Mouse (Mus musculus): ENCODE results near the gene Nrcam.

The Nrcam gene

GRCm38 (mm10) chr12:44345251-44345650 lies 16.6 kb downstream of the Nrcam start:
- CTCF ChIA-PET: no interaction called here
- POLR2A ChIA-PET: interaction anchor here in 1 of 4 experiments (0.5 kb wide), 1 partner anchor 56 kb away, joined by 3 read pairs; no protein-coding TSS in a partner anchor

DNA sequence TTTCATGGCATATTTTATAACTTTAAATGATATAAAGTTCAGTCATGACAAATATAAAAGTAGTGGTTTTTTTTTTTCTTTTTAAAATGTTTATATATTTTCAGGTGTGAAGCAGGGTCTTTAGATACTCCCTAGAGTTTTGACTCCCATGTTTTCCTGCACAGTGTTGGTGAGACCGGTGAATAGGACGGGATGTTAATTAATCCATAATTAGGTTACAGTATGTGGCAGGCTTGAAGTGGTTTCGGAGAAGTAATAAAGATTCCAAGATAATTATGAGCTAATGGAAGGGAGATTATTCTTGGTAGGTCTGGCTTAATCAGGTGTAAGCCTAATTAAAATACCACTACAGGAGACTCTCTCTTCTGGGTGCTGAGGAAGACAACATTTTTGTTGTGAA lies 17.5 kb downstream of the Nrcam start:
- POLR2A ChIA-PET: no interaction called here
- CTCF ChIA-PET: interaction anchor here in 1 of 4 experiments (0.6 kb wide), 1 partner anchor 12 kb away, joined by 9 read pairs; no protein-coding TSS in a partner anchor

DNA sequence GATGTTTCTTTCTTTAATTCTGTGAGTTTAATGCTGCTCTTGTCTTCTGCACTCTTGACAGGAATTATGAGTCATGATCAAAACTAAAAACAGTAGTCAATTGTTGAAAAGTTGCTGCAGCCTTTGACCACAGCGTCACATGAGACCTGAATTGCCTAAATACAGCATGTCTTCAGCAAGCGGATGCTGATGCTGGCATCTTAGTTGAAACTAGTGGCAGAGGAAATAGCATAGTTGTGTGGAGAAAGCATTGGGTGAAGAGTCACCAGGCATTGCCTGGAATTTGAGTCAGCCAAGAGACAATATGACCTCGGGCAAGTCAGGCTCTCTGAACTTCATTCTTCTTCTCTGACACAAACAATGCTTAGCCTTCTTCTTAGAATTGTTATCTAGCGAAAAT lies 26.4 kb downstream of the Nrcam start:
- CTCF ChIA-PET: no interaction called here
- POLR2A ChIA-PET: no interaction called here

DNA sequence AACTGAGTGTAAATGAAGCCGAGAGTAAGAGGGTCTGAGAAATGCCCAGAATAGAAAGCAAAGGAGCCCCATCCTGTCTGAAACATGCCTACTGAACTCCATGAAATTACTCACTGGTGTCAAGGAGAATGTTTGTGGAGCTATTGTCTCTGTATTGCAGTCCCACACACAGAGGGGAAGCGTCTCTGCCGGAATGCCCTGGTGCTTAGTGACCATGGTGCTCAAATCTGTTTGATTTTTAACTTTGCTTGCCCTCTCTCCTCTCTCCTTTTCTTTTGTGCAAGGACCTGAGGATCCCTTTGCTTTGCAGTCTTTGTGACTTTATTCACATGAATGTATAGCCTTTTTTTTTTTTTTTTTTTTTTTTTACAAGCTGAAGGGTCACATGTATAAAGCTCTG lies 28.8 kb downstream of the Nrcam start:
- POLR2A ChIA-PET: interaction anchor here in 1 of 4 experiments (0.6 kb wide), 1 partner anchor 48 kb away, joined by 3 read pairs; no protein-coding TSS in a partner anchor

DNA sequence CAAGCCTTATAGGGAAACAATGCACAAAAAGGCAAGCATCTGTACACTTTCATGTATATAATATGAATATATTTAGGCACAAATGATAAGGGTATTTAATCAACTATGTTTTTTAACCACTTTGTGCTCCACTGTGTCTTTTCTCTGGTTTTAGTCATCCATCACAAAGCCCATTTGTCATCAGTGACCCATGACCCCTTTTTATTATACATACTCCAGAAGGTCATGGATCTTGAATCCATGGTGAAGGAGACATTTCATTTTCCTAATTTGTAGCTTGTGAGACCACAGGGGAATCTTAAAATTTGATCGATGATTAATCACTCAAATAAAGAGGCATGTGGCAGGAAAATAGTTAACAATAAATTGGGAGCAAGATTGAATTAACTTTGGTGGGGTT lies 29.2 kb downstream of the Nrcam start:
- ChIA-PET POLR2A (interaction anchor here in 1 of 4 experiments (0.6 kb wide), 1 partner anchor 48 kb away, joined by 3 read pairs; no protein-coding TSS in a partner anchor), CTCF (interaction anchor here in 1 of 4 experiments (0.6 kb wide), 1 partner anchor 11 kb away, joined by 9 read pairs; no protein-coding TSS in a partner anchor)

More for the DNA sequence above, 28.8 kb downstream of the Nrcam start:
- CTCF ChIA-PET: interaction anchor here in 1 of 4 experiments (0.6 kb wide), 1 partner anchor 11 kb away, joined by 9 read pairs; no protein-coding TSS in a partner anchor

- POLR2A ChIA-PET: no interaction called here
- CTCF ChIA-PET: no interaction called here
These were observed 42.5 kb downstream of the Nrcam start for GRCm38 (mm10) chr12:44371076-44371710.

DNA sequence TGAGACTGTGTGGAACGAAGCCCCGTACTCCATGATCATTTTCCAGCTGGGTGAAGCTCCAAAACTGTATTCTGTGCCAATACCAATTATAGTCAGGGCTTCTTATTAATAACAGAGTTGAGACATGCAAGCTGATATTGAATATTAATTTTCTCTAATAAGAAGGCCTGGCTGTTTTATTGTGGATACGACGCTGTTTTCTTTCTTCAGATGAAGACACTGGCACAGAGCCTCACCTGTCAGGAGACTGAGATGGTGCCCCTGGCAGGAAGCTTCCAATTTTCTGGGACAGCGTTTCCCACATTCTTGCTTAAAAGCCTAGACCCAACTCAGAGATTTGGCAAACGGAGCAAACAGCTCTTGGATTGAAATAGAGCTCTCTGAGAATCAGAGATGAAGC lies 47.3 kb downstream of the Nrcam start:
- ChIA-PET CTCF (no interaction called here), POLR2A (no interaction called here)

- POLR2A ChIA-PET: interaction anchor here in 1 of 4 experiments (0.6 kb wide), 1 partner anchor 60 kb away, joined by 5 read pairs; no protein-coding TSS in a partner anchor
These were observed 49.9 kb downstream of the Nrcam start for GRCm38 (mm10) chr12:44378431-44379161.

GRCm38 (mm10) chr12:44380805-44381204 lies 52.1 kb downstream of the Nrcam start:
- CTCF ChIA-PET: no interaction called here
- POLR2A ChIA-PET: no interaction called here

More at GRCm38 (mm10) chr12:44378431-44379161, 49.9 kb downstream of the Nrcam start:
- CTCF ChIA-PET: interaction anchor here in 1 of 4 experiments (0.6 kb wide), 1 partner anchor 73 kb away, joined by 3 read pairs; no protein-coding TSS in a partner anchor

- ChIA-PET POLR2A (interaction anchor here in 1 of 4 experiments (1.2 kb wide), 1 partner anchor 10 kb away, joined by 3 read pairs; no protein-coding TSS in a partner anchor), CTCF (no interaction called here)
These were observed 57.7 kb downstream of the Nrcam start for GRCm38 (mm10) chr12:44386398-44386797.

DNA sequence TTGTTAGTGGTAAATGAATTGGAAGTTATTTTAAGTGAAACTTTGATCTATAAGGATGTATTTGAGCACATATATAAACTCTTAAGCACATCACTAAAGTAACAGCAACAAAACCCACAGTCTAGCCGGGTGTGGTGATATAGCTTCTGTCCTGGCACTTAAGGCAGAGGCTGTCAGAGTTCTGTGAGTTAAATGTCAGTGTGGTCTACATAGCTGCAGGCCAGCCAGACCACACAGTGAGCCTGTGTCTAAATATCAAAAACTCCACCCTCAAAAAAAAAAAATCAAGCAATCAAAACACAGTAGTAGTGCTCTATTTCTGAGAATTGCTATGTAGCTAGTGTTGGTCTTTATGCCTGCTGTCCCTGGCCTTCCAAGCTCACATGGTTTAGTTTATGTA lies 59.5 kb downstream of the Nrcam start:
- CTCF ChIA-PET: no interaction called here
- POLR2A ChIA-PET: interaction anchor here in 1 of 4 experiments (0.6 kb wide), 1 partner anchor 14 kb away, joined by 5 read pairs; no protein-coding TSS in a partner anchor

- ChIA-PET CTCF (no interaction called here), POLR2A (interaction anchor here in 1 of 4 experiments (0.6 kb wide), 1 partner anchor 180 kb away, joined by 3 read pairs; the partner anchor contains the start of gene Dnajb9)
These were observed 61.9 kb downstream of the Nrcam start for GRCm38 (mm10) chr12:44390391-44391137.

- ChIA-PET CTCF (interaction anchor here in 1 of 4 experiments (0.7 kb wide), 1 partner anchor 57 kb away, joined by 4 read pairs; no protein-coding TSS in a partner anchor), POLR2A (no interaction called here)
These were observed 66.2 kb downstream of the Nrcam start for GRCm38 (mm10) chr12:44394901-44395300.

- CTCF ChIA-PET: no interaction called here
- POLR2A ChIA-PET: no interaction called here
These were observed 69.1 kb downstream of the Nrcam start for GRCm38 (mm10) chr12:44397782-44398181.

DNA sequence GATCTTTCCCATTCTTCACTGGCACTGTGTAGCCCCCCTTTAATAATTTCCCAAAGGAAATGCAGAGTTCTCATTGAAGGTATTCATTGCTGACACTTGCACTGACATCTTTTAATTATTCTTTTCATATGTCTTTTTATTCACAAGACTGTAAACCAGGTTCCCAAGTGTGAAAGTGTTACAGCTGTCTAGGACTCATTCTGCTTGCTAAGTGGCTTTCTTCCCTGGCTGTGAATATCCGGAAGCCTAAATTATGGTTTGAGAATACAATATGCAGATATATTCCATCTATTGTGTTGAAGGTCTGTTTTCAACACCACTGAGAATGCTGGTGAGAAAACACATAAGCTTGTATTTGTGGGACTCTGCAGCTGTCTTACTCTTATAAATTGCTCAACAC lies 73.4 kb downstream of the Nrcam start:
- POLR2A ChIA-PET: no interaction called here
- CTCF ChIA-PET: no interaction called here

- ChIA-PET CTCF (no interaction called here), POLR2A (interaction anchor here in 1 of 4 experiments (0.9 kb wide), 1 partner anchor 194 kb away, joined by 4 read pairs; the partner anchor contains the start of gene Dnajb9)
These were observed 74.6 kb downstream of the Nrcam start for GRCm38 (mm10) chr12:44403270-44403669.

GRCm38 (mm10) chr12:44403731-44404424 lies 75.2 kb downstream of the Nrcam start:
- POLR2A ChIA-PET: interaction anchor here in 2 of 4 experiments (0.5 to 0.9 kb wide), 2 partner anchors 194 to 320 kb away, joined by 4 read pairs; partner anchors contain the start of gene Dnajb9 (in 1 of the 2)
- CTCF ChIA-PET: no interaction called here

DNA sequence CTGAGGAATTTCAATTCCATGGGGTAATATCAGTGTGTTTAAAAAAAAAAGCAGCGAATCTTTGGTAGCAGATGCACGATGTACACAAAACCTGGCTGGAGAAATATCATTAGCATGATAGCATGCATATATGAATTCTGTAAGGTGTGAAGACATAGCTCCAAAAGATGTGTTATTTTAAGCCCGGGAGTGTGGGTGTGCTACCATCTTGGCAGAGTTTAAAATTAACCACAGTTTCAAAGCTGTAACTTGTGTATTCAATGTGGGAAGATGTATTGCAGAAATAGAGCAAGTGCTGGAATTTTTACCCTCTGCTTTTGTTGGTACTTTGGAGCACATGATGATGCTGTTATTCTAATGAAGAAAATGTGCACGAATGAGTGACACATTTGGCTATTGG lies 81.1 kb downstream of the Nrcam start:
- ChIA-PET CTCF (no interaction called here), POLR2A (no interaction called here)

GRCm38 (mm10) chr12:44411031-44411430 lies 82.3 kb downstream of the Nrcam start:
- ChIA-PET CTCF (no interaction called here), POLR2A (no interaction called here)

Data from embryonic stem cell, embryonic (primary cell).